Mouse (Mus musculus): Measurements from ENCODE around the gene Birc7.
A peak's percentile ranks its signal among the peaks of the same experiment; 100 is the strongest.

Gene Birc7

GRCm38 (mm10) chr2:180928723-180929122, at the start of gene Birc7:
TSS of gene Birc7 (plus strand) at chr2:180929023.
- DNase-seq (ENCODE audit: low spot score) = no peak

- DNase-seq (ENCODE audit: low spot score) = no peak
These were observed 49.3 kb upstream of the Birc7 start for GRCm38 (mm10) chr2:180879365-180880067.

GRCm38 (mm10) chr2:180881281-180881680, 47.5 kb upstream of the Birc7 start:
- DNase-seq (ENCODE audit: low spot score) = no peak

- no peak for DNase-seq (ENCODE audit: low spot score)
These were observed 43.6 kb upstream of the Birc7 start for GRCm38 (mm10) chr2:180885270-180885669.

- no peak for DNase-seq (ENCODE audit: low spot score)
These were observed 39.4 kb upstream of the Birc7 start for GRCm38 (mm10) chr2:180889271-180889920.

GRCm38 (mm10) chr2:180889921-180890280, 38.9 kb upstream of the Birc7 start:
- DNase-seq (ENCODE audit: low spot score) = no peak

GRCm38 (mm10) chr2:180890422-180891074, 38.3 kb upstream of the Birc7 start:
- DNase-seq (ENCODE audit: low spot score) = no peak

- DNase-seq (ENCODE audit: low spot score) = no peak
These were observed 37.6 kb upstream of the Birc7 start for GRCm38 (mm10) chr2:180891075-180891834.

GRCm38 (mm10) chr2:180891835-180892323, 36.9 kb upstream of the Birc7 start:
- DNase-seq (ENCODE audit: low spot score) = no peak

GRCm38 (mm10) chr2:180892841-180893521, 35.8 kb upstream of the Birc7 start:
- no peak for DNase-seq (ENCODE audit: low spot score)

- no peak for DNase-seq (ENCODE audit: low spot score)
These were observed 35.2 kb upstream of the Birc7 start for GRCm38 (mm10) chr2:180893537-180894028.

- no peak for DNase-seq (ENCODE audit: low spot score)
These were observed 34.7 kb upstream of the Birc7 start for GRCm38 (mm10) chr2:180894029-180894623.

- peak; percentile 63 for DNase-seq (ENCODE audit: low spot score)
These were observed 34.1 kb upstream of the Birc7 start for GRCm38 (mm10) chr2:180894734-180895133.

- no peak for DNase-seq (ENCODE audit: low spot score)
These were observed 33.5 kb upstream of the Birc7 start for GRCm38 (mm10) chr2:180895321-180895720.

GRCm38 (mm10) chr2:180895837-180896525, 32.8 kb upstream of the Birc7 start:
- no peak for DNase-seq (ENCODE audit: low spot score)

GRCm38 (mm10) chr2:180896819-180897625, 31.8 kb upstream of the Birc7 start:
- no peak for DNase-seq (ENCODE audit: low spot score)

- no peak for DNase-seq (ENCODE audit: low spot score)
These were observed 31.0 kb upstream of the Birc7 start for GRCm38 (mm10) chr2:180897857-180898256.

GRCm38 (mm10) chr2:180902086-180902485, 26.7 kb upstream of the Birc7 start:
- peak; percentile 29 for DNase-seq (ENCODE audit: low spot score)

- DNase-seq (ENCODE audit: low spot score) = no peak
These were observed 24.2 kb upstream of the Birc7 start for GRCm38 (mm10) chr2:180904435-180905208.

All from T-cell, adult 2 months (primary cell).